Mouse (Mus musculus) forebrain, embryonic 11.5 days (tissue): ENCODE measurements around the gene Secisbp2. TPM values are rescaled to one million over a fixed set of nuclear protein-coding genes. Genes with fewer than 3 reads are reported as not detected.

Source experiments
- ATAC-seq: fragments of 200-750 bp; cut with Nextera tagmentation; replicated peaks from 2 replicates; pipeline ENCODE4 v1.8.0; 2017; ENCODE audit warnings: moderate TSS enrichment; ENCODE audit not compliant: low FRiP score
- DNase-seq: peaks from one replicate; pipeline ENCODE4 v3.0.0-alpha.2; 2017; ENCODE audit warnings: low spot score
- H3K27ac ChIP-seq: fragments of 300-500 bp; sonication (generic); 2 replicates; pipeline ENCODE4 v1.5.1; 2014; ENCODE audit warnings: low read depth, low read length
- H3K27me3 ChIP-seq: fragments of 300-500 bp; sonication (generic); 2 replicates; pipeline ENCODE4 v1.6.1; 2014; ENCODE audit warnings: mild to moderate bottlenecking, low read length, mixed read lengths; ENCODE audit not compliant: control insufficient read depth, insufficient read depth
- H3K36me3 ChIP-seq: fragments of 300-500 bp; sonication (generic); 2 replicates; pipeline ENCODE4 v1.6.1; 2014; ENCODE audit warnings: mild to moderate bottlenecking, low read length, moderate library complexity, mixed read lengths; ENCODE audit not compliant: control insufficient read depth, insufficient read depth
- H3K4me1 ChIP-seq: fragments of 300-500 bp; sonication (generic); replicated peaks from 2 replicates; pipeline ENCODE4 v1.6.1; 2014; ENCODE audit warnings: low read length, mixed read lengths; ENCODE audit not compliant: control insufficient read depth, insufficient read depth
- H3K4me2 ChIP-seq: fragments of 300-500 bp; sonication (generic); 2 replicates; pipeline ENCODE4 v1.6.1; 2014; ENCODE audit warnings: low read depth, mild to moderate bottlenecking, low read length, moderate library complexity, mixed read lengths; ENCODE audit not compliant: severe bottlenecking
- H3K4me3 ChIP-seq: fragments of 300-500 bp; sonication (generic); 2 replicates; pipeline ENCODE4 v1.5.1; 2014; ENCODE audit warnings: low read depth, low read length
- H3K9ac ChIP-seq: fragments of 300-500 bp; sonication (generic); 2 replicates; pipeline ENCODE4 v1.6.1; 2014; ENCODE audit warnings: low read length
- H3K9me3 ChIP-seq: fragments of 300-500 bp; sonication (generic); 2 replicates; pipeline ENCODE4 v1.6.1; 2016; ENCODE audit warnings: low read length, mixed read lengths; ENCODE audit not compliant: control insufficient read depth
- WGBS: fragments of 180-500 bp; shearing (Covaris S2); extraction: QIAGEN DNeasy Blood & Tissue Kit; methylation state at CpG from one replicate; pipeline ENCODE4 v1.1.7; 2014; 5-methylcytosine and 5-hydroxymethylcytosine counted together
- polyA plus RNA-seq: library from polyadenylated mRNA; unstranded; fragments of >200 nt; fragmentation: Nextera tagmentation; extraction: Ambion mirVana; gene quantifications from 2 replicates; pipeline ENCODE4 v1.2.1, GENCODE M21; 2014

Gene Secisbp2
- polyA plus RNA-seq, 1 experiment from 2014 or later: 26.6 TPM

DNA sequence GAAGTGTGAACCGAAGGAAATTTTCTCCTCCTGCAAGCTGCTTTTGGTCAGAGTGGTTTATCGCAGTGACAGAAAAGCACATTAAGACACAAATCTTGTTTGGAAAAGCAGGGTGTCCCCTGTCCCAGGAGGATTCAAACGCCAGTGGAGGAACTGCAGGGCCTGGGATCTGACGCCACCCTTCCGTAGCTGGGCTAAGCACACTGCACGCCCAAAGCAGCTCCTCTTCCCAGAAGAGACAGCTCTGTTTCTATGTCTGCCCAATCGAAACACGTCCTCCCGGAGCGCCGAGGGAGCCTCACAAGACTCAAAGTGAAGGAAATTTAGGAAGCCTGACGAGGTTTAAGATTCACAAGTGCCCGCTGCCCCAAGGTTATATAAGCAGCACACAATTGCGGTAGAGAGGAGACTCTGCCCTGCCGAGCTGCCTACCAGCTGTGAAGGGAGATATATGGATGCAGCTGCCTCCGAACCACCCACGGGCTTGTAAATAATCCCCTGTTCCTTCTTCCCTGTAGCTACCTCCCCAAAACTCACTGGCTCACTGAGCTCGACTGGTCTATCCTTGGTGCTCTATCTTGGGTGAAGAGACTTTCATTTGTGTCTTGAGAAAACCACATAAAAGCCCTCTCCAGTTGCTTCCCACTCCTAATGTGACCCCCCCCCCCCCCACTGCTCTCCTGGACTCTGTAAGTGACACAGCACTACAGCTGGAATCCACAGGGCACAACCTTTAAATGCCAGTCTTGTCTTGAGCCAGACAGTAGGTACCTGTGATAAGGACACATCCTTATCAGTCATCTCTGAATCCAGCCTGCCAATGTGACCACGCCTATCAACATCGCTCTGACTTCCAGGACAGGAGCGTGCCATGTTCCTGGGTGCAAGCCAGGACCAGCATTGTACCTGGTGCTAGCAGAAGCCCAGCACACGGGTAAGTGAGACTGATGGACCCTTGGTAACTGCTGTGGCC, 54.7 kb downstream of the Secisbp2 start:
- Histone ChIP-seq H3K9ac (no peak overlapping the region), H3K27ac (no peak overlapping the region)

DNA sequence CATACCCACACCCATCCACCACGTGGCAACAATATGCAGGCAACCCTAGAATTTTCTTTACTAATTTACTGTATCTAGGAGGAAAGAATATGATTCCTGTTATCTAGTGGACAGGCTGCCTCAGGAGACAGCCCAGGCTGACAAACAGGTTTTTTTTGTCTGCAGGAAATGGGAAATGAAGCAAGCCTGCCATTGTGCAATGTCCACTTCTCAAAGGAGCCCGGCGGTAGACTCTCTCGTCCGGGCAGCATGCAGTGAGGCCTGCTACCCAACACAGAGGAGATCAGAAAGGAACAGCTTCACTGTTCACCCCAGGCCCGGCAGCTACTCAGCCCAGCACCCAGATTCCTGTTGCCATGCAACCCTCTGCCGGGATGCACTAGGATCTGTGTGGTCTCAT, 59.2 kb downstream of the Secisbp2 start:
- ATAC-seq: no peak
- Histone ChIP-seq H3K36me3 (no peaks in the 10 kb centered on the region), H3K4me3 (no peak overlapping the region), H3K27ac (no peak overlapping the region), H3K9me3 (no peaks in the 10 kb centered on the region), H3K9ac (no peak overlapping the region), H3K27me3 (no peaks in the 10 kb centered on the region), H3K4me1 (no peaks in the 10 kb centered on the region; the same call in 1 of the 2 replicates), H3K4me2 (no peak overlapping the region)
- no peak for DNase-seq
- WGBS: 78% methylated on average over 7 of the region's 7 CpGs

More for the DNA sequence above, 54.7 kb downstream of the Secisbp2 start:
- WGBS: 79% methylated on average over 22 of the region's 22 CpGs
- Histone ChIP-seq H3K4me3 (no peak overlapping the region), H3K9me3 (no peaks in the 10 kb centered on the region), H3K4me1 (no peaks in the 10 kb centered on the region; the same call in 1 of the 2 replicates), H3K4me2 (no peak overlapping the region), H3K27me3 (no peaks in the 10 kb centered on the region), H3K36me3 (no peaks in the 10 kb centered on the region)
- no peak for ATAC-seq
- DNase-seq: no peak

DNA sequence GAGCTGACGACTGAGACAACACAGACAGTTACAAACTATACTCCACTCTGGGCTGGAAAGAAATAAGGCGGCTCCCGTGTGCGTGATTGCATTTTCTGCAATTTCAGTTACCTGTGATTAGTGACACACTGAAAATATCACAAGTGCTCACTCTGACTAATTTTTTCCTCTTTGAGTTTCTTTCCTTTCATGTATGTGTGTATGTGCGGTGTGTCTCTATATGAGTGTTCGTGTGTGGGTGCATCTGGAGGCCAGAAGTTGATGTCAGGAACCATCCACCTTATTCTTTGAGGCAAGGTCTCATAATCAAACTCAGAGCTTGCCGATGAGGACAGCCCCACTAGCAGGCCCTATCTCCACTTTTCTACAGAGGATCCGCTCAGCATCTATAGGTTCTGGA, 60.5 kb downstream of the Secisbp2 start:
- no peak overlapping the region for H3K9ac ChIP-seq
- DNase-seq: no peak
- no peaks in the 10 kb centered on the region for H3K27me3 ChIP-seq
- 94% methylated on average over 8 of the region's 8 CpGs for WGBS
- no peak overlapping the region for H3K4me3 ChIP-seq
- no peaks in the 10 kb centered on the region for H3K9me3 ChIP-seq
- H3K27ac ChIP-seq: no peak overlapping the region
- H3K4me1 ChIP-seq: no peaks in the 10 kb centered on the region
- no peak overlapping the region for H3K4me2 ChIP-seq
- no peaks in the 10 kb centered on the region for H3K36me3 ChIP-seq
- no peak for ATAC-seq

DNA sequence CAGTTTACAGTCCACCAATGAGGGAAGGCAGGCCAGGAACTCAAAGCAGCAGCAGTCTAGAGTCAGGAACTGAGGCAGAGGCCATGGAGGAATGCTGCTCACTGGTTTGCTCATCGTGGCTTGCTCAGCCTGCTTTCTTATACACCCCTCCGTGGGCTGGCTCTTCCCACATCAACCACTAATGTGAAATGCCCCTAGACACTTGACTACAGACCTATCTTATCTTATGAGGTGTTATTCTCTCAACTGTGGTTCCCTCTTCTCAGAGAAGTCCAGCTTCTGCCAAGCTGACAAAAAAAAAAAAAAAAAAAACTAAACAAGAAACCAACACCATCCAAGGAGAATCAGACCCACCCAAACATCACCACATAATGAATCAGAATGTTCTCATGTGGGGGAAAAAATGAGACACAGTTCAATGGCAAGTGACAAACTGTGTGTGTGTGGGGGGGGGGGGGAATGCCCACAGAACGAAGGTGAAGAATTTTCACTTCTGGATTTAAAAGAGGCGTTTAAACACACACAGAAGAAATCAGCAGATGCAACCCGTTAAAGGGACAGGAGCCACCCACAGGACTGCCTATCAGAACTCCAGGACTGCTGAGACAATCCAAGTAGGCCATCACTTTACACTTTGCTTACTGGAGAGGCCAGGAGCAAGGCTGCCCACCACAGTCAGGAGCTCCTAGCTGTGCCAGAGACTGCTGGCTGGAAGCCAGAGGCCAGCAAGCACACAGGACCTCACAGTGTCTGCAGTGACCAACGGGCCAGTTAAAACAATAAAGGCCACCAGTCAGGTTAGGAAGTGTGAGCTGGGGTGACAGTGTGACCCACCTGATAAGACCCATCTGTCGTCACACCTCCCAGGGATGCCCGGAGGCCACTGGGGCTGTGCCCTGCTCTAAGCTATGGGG, 65.1 kb downstream of the Secisbp2 start:
- H3K9ac ChIP-seq: no peak overlapping the region
- H3K4me1 ChIP-seq: no peaks in the 10 kb centered on the region
- H3K36me3 ChIP-seq: no peaks in the 10 kb centered on the region
- H3K27me3 ChIP-seq: no peaks in the 10 kb centered on the region
- ATAC-seq (no peak), DNase-seq (no peak)
- H3K4me3 ChIP-seq: no peak overlapping the region
- 83% methylated on average over 8 of the region's 8 CpGs for WGBS
- no peaks in the 10 kb centered on the region for H3K9me3 ChIP-seq
- H3K27ac ChIP-seq: no peak overlapping the region
- no peak overlapping the region for H3K4me2 ChIP-seq

DNA sequence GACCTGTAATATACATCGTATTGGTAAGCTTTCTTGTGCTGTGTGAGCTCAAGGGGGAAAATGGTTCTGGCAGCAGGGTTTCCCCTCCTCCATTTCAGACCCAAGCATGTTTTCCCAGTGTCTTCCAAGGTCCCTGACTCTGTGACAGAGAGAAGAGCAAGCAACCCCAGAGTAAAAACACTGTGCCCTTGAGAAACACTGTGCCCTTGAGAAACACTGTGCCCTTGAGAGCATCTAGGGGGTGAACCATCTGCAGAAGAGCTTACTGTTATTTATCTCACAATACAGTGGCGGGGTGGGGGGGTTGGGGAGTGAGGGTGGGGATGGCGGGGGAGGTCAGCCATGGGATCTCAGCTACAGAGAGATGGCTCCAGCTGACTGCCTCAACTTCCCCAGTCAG, 67.8 kb downstream of the Secisbp2 start:
- DNase-seq (no peak), ATAC-seq (no peak)
- Histone ChIP-seq H3K4me3 (no peak overlapping the region), H3K27me3 (no peaks in the 10 kb centered on the region), H3K4me1 (no peaks in the 10 kb centered on the region), H3K27ac (no peak overlapping the region), H3K9me3 (no peaks in the 10 kb centered on the region), H3K36me3 (no peaks in the 10 kb centered on the region), H3K9ac (no peak overlapping the region), H3K4me2 (no peak overlapping the region)
- 86% methylated on average over 3 of the region's 3 CpGs for WGBS

DNA sequence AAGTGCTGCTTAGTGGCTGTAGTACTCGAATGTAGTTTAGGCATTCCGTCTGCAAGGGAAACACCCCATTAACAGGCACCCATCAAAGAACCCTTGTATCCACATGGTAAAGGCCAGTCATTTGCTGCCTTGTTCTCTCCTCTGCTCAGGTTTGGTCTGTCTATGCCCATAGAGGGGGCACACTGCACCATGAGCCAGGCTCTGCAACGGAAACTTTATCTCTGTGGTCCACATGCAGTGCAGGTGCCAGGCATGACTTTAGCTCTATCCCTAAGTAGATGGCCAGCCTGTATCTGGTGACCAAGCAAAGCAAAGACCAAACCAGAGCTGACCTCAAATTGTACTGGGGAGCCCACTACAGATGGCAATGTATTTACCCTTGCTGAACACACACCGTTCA, 69.1 kb downstream of the Secisbp2 start:
- no peaks in the 10 kb centered on the region for H3K36me3 ChIP-seq
- ATAC-seq: no peak
- 95% methylated on average over 4 of the region's 4 CpGs for WGBS

DNA sequence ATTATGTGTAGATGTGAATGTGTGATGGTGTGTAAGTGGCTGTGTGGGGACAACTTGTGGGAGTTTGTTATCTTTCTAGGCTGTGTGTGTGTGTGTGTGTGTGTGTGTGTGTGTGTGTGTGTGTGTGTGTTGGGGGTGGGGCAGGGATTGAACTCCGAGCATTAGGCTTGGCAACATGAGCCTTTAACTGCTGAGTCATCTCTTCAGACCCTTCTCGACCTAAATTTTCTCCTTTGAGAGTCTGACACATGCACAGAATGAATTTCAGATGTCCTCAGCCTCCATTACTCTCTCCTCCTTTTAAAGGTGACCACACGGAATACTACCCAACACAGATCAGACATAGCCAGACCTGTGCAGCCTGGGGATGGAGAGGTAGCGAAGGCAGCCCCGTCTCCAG, 71.6 kb downstream of the Secisbp2 start:
- Histone ChIP-seq H3K9ac (no peak overlapping the region), H3K27me3 (no peaks in the 10 kb centered on the region), H3K9me3 (no peaks in the 10 kb centered on the region), H3K4me1 (0 out of 2 replicates have a peak, but pooled peaks cover 2% of the 10 kb centered on the region), H3K4me2 (no peak overlapping the region), H3K36me3 (no peaks in the 10 kb centered on the region), H3K4me3 (no peak overlapping the region), H3K27ac (no peak overlapping the region)
- no peak for ATAC-seq
- no peak for DNase-seq
- 79% methylated on average over 5 of the region's 5 CpGs for WGBS

More for the DNA sequence above, 69.1 kb downstream of the Secisbp2 start:
- Histone ChIP-seq H3K4me2 (no peak overlapping the region), H3K27ac (no peak overlapping the region), H3K4me3 (no peak overlapping the region), H3K27me3 (no peaks in the 10 kb centered on the region), H3K9ac (no peak overlapping the region), H3K9me3 (no peaks in the 10 kb centered on the region), H3K4me1 (no peaks in the 10 kb centered on the region)
- no peak for DNase-seq

DNA sequence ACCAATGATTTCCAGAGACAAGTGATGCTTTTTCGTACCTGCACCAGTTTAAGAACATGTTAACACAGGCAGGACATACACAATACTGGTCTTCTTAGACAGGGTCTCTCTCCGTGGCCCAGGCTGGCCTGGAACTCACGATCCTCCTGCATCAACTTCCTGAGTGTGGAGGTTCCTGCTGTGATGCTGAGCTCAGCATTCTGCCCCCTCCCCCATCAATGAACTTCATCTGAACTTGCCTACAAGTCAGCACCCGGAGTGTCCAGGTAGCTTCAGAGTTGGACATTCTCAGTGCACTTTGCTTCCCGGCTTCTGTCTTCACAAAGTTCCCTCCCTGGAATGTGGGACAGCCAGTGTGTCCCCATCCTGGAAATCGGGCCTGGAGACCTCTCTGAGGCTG, 73.1 kb downstream of the Secisbp2 start:
- Histone ChIP-seq H3K36me3 (no peaks in the 10 kb centered on the region), H3K4me1 (peaks cover 3% of the 10 kb centered on the region; the same call in 1 of the 2 replicates)
- no peak for ATAC-seq

More for the DNA sequence above, 73.1 kb downstream of the Secisbp2 start:
- no peak overlapping the region for H3K27ac ChIP-seq
- 80% methylated on average over 6 of the region's 6 CpGs for WGBS
- H3K4me3 ChIP-seq: no peak overlapping the region
- H3K9ac ChIP-seq: no peak overlapping the region
- no peaks in the 10 kb centered on the region for H3K9me3 ChIP-seq
- H3K4me2 ChIP-seq: no peak overlapping the region
- H3K27me3 ChIP-seq: no peaks in the 10 kb centered on the region
- DNase-seq: no peak
